Mouse (Mus musculus): ENCODE measurements around the gene Mobp.

Mobp gene

GRCm38 (mm10) chr9:120192742-120193141 lies 43.2 kb downstream of the Mobp start:
- in situ Hi-C loops (cut with MboI; ENCODE audit: low pct_unique_long_range_greater_than_20kb in 1 of 2, low sequenced_read_pairs in 2 of 2, unreplicated experiment in 1 of 2): no loop called here

GRCm38 (mm10) chr9:120200873-120201272 lies 51.4 kb downstream of the Mobp start:
- in situ Hi-C loops (cut with MboI; ENCODE audit: low pct_unique_long_range_greater_than_20kb in 1 of 2, low sequenced_read_pairs in 2 of 2, unreplicated experiment in 1 of 2): no loop called here

GRCm38 (mm10) chr9:120201743-120202142 lies 52.2 kb downstream of the Mobp start:
- in situ Hi-C loops (cut with MboI; ENCODE audit: low pct_unique_long_range_greater_than_20kb in 1 of 2, low sequenced_read_pairs in 2 of 2, unreplicated experiment in 1 of 2): no loop called here

- in situ Hi-C loops (cut with MboI; ENCODE audit: low pct_unique_long_range_greater_than_20kb in 1 of 2, low sequenced_read_pairs in 2 of 2, unreplicated experiment in 1 of 2): no loop called here
Measured at GRCm38 (mm10) chr9:120202683-120203082, 53.2 kb downstream of the Mobp start.

GRCm38 (mm10) chr9:120203936-120204335 lies 54.4 kb downstream of the Mobp start:
- in situ Hi-C loops (cut with MboI; ENCODE audit: low pct_unique_long_range_greater_than_20kb in 1 of 2, low sequenced_read_pairs in 2 of 2, unreplicated experiment in 1 of 2): no loop called here

- in situ Hi-C loops (cut with MboI; ENCODE audit: low pct_unique_long_range_greater_than_20kb in 1 of 2, low sequenced_read_pairs in 2 of 2, unreplicated experiment in 1 of 2): no loop called here
Measured at GRCm38 (mm10) chr9:120206897-120207296, 57.4 kb downstream of the Mobp start.

GRCm38 (mm10) chr9:120210068-120210467 lies 60.6 kb downstream of the Mobp start:
- in situ Hi-C loops (cut with MboI; ENCODE audit: low pct_unique_long_range_greater_than_20kb in 1 of 2, low sequenced_read_pairs in 2 of 2, unreplicated experiment in 1 of 2): no loop called here

- in situ Hi-C loops (cut with MboI; ENCODE audit: low pct_unique_long_range_greater_than_20kb in 1 of 2, low sequenced_read_pairs in 2 of 2, unreplicated experiment in 1 of 2): no loop called here
Measured at GRCm38 (mm10) chr9:120210865-120211264, 61.4 kb downstream of the Mobp start.

- in situ Hi-C loops (cut with MboI; ENCODE audit: low pct_unique_long_range_greater_than_20kb in 1 of 2, low sequenced_read_pairs in 2 of 2, unreplicated experiment in 1 of 2): no loop called here
Measured at GRCm38 (mm10) chr9:120212936-120213335, 63.4 kb downstream of the Mobp start.

- in situ Hi-C loops (cut with MboI; ENCODE audit: low pct_unique_long_range_greater_than_20kb in 1 of 2, low sequenced_read_pairs in 2 of 2, unreplicated experiment in 1 of 2): no loop called here
Measured at GRCm38 (mm10) chr9:120214978-120215495, 65.5 kb downstream of the Mobp start.

GRCm38 (mm10) chr9:120219411-120219810 lies 69.9 kb downstream of the Mobp start:
- in situ Hi-C loops (cut with MboI; ENCODE audit: low pct_unique_long_range_greater_than_20kb in 1 of 2, low sequenced_read_pairs in 2 of 2, unreplicated experiment in 1 of 2): no loop called here

Data from mouse embryonic stem cell (cell line).